Mouse (Mus musculus): Measurements from ENCODE around the gene Iqschfp. TPM values are rescaled to one million over a fixed set of nuclear protein-coding genes. Genes with fewer than 3 reads are reported as not detected.

The Iqschfp gene
- polyA plus RNA-seq, 1 experiment from 2014 or later: 0.10 TPM

GRCm38 (mm10) chr3:67892768-67893167 is 736 bp downstream of the Iqschfp start:
- Histone ChIP-seq H3K36me3 (ENCODE audit: control insufficient read depth, insufficient read depth, low read length) (no peaks in the 10 kb centered on the region), H3K27ac (ENCODE audit: low read length) (no peak overlapping the region), H3K4me1 (ENCODE audit: control insufficient read depth, insufficient read depth, low read length) (no peaks in the 10 kb centered on the region), H3K4me2 (ENCODE audit: low read depth, low read length) (no peak overlapping the region), H3K9ac (ENCODE audit: low read length) (no peak overlapping the region), H3K27me3 (ENCODE audit: control insufficient read depth, insufficient read depth, low read length) (no peaks in the 10 kb centered on the region), H3K4me3 (replicated peaks; ENCODE audit: low read length) (no peak overlapping the region), H3K9me3 (replicated peaks; ENCODE audit: control insufficient read depth, low read length) (no peaks in the 10 kb centered on the region)
- 80% methylated on average over 10 of the region's 10 CpGs for WGBS
- no peak for ATAC-seq (ENCODE audit: insufficient read depth, low FRiP score)

GRCm38 (mm10) chr3:67902517-67902916 is 10.5 kb downstream of the Iqschfp start:
- Histone ChIP-seq H3K27ac (ENCODE audit: low read length) (no peak overlapping the region), H3K9ac (ENCODE audit: low read length) (no peak overlapping the region), H3K4me3 (replicated peaks; ENCODE audit: low read length) (no peak overlapping the region), H3K27me3 (ENCODE audit: control insufficient read depth, insufficient read depth, low read length) (no peaks in the 10 kb centered on the region), H3K9me3 (replicated peaks; ENCODE audit: control insufficient read depth, low read length) (no peaks in the 10 kb centered on the region), H3K4me2 (ENCODE audit: low read depth, low read length) (no peak overlapping the region), H3K4me1 (ENCODE audit: control insufficient read depth, insufficient read depth, low read length) (no peaks in the 10 kb centered on the region), H3K36me3 (ENCODE audit: control insufficient read depth, insufficient read depth, low read length) (no peaks in the 10 kb centered on the region)
- WGBS: 76% methylated on average over 4 of the region's 4 CpGs
- ATAC-seq (ENCODE audit: insufficient read depth, low FRiP score): no peak

- Histone ChIP-seq H3K36me3 (ENCODE audit: control insufficient read depth, insufficient read depth, low read length) (no peaks in the 10 kb centered on the region), H3K27ac (ENCODE audit: low read length) (no peak overlapping the region), H3K4me2 (ENCODE audit: low read depth, low read length) (no peak overlapping the region), H3K4me1 (ENCODE audit: control insufficient read depth, insufficient read depth, low read length) (no peaks in the 10 kb centered on the region), H3K27me3 (ENCODE audit: control insufficient read depth, insufficient read depth, low read length) (no peaks in the 10 kb centered on the region), H3K9me3 (replicated peaks; ENCODE audit: control insufficient read depth, low read length) (no peaks in the 10 kb centered on the region), H3K9ac (ENCODE audit: low read length) (no peak overlapping the region), H3K4me3 (replicated peaks; ENCODE audit: low read length) (no peak overlapping the region)
- no peak for ATAC-seq (ENCODE audit: insufficient read depth, low FRiP score)
- 78% methylated on average over 2 of the region's 2 CpGs for WGBS
These were observed 16.6 kb downstream of the Iqschfp start for GRCm38 (mm10) chr3:67908586-67908985.

- Histone ChIP-seq H3K27ac (ENCODE audit: low read length) (no peak overlapping the region), H3K36me3 (ENCODE audit: control insufficient read depth, insufficient read depth, low read length) (no peaks in the 10 kb centered on the region), H3K4me2 (ENCODE audit: low read depth, low read length) (no peak overlapping the region), H3K9ac (ENCODE audit: low read length) (no peak overlapping the region), H3K4me3 (replicated peaks; ENCODE audit: low read length) (no peak overlapping the region), H3K27me3 (ENCODE audit: control insufficient read depth, insufficient read depth, low read length) (no peaks in the 10 kb centered on the region), H3K9me3 (replicated peaks; ENCODE audit: control insufficient read depth, low read length) (no peaks in the 10 kb centered on the region), H3K4me1 (ENCODE audit: control insufficient read depth, insufficient read depth, low read length) (no peaks in the 10 kb centered on the region)
- 90% methylated on average over 3 of the region's 3 CpGs for WGBS
- ATAC-seq (ENCODE audit: insufficient read depth, low FRiP score): no peak
These were observed 26.1 kb downstream of the Iqschfp start for GRCm38 (mm10) chr3:67918098-67918497.

GRCm38 (mm10) chr3:67918634-67919259 is 26.7 kb downstream of the Iqschfp start:
- Histone ChIP-seq H3K4me2 (ENCODE audit: low read depth, low read length) (no peak overlapping the region), H3K9ac (ENCODE audit: low read length) (no peak overlapping the region), H3K4me3 (replicated peaks; ENCODE audit: low read length) (no peak overlapping the region), H3K4me1 (ENCODE audit: control insufficient read depth, insufficient read depth, low read length) (no peaks in the 10 kb centered on the region), H3K36me3 (ENCODE audit: control insufficient read depth, insufficient read depth, low read length) (no peaks in the 10 kb centered on the region), H3K9me3 (replicated peaks; ENCODE audit: control insufficient read depth, low read length) (no peaks in the 10 kb centered on the region), H3K27ac (ENCODE audit: low read length) (no peak overlapping the region), H3K27me3 (ENCODE audit: control insufficient read depth, insufficient read depth, low read length) (no peaks in the 10 kb centered on the region)
- 49% methylated on average over 8 of the region's 8 CpGs for WGBS
- ATAC-seq (ENCODE audit: insufficient read depth, low FRiP score): no peak

GRCm38 (mm10) chr3:67923095-67923494 is 31.1 kb downstream of the Iqschfp start:
- Histone ChIP-seq H3K27ac (ENCODE audit: low read length) (no peak overlapping the region), H3K4me1 (ENCODE audit: control insufficient read depth, insufficient read depth, low read length) (no peaks in the 10 kb centered on the region), H3K4me2 (ENCODE audit: low read depth, low read length) (no peak overlapping the region), H3K4me3 (replicated peaks; ENCODE audit: low read length) (no peak overlapping the region), H3K27me3 (ENCODE audit: control insufficient read depth, insufficient read depth, low read length) (no peaks in the 10 kb centered on the region), H3K36me3 (ENCODE audit: control insufficient read depth, insufficient read depth, low read length) (no peaks in the 10 kb centered on the region), H3K9ac (ENCODE audit: low read length) (no peak overlapping the region), H3K9me3 (replicated peaks; ENCODE audit: control insufficient read depth, low read length) (no peaks in the 10 kb centered on the region)
- ATAC-seq (ENCODE audit: insufficient read depth, low FRiP score): no peak
- 79% methylated on average over 4 of the region's 4 CpGs for WGBS

GRCm38 (mm10) chr3:67925453-67925852 is 33.4 kb downstream of the Iqschfp start:
- Histone ChIP-seq H3K4me2 (ENCODE audit: low read depth, low read length) (no peak overlapping the region), H3K9ac (ENCODE audit: low read length) (no peak overlapping the region), H3K27ac (ENCODE audit: low read length) (no peak overlapping the region), H3K27me3 (ENCODE audit: control insufficient read depth, insufficient read depth, low read length) (no peaks in the 10 kb centered on the region), H3K4me1 (ENCODE audit: control insufficient read depth, insufficient read depth, low read length) (no peaks in the 10 kb centered on the region), H3K36me3 (ENCODE audit: control insufficient read depth, insufficient read depth, low read length) (no peaks in the 10 kb centered on the region), H3K4me3 (replicated peaks; ENCODE audit: low read length) (no peak overlapping the region), H3K9me3 (replicated peaks; ENCODE audit: control insufficient read depth, low read length) (no peaks in the 10 kb centered on the region)
- WGBS: 62% methylated on average over 2 of the region's 2 CpGs
- no peak for ATAC-seq (ENCODE audit: insufficient read depth, low FRiP score)

GRCm38 (mm10) chr3:67930424-67931133 is 38.5 kb downstream of the Iqschfp start:
- H3K4me1 ChIP-seq (ENCODE audit: control insufficient read depth, insufficient read depth, low read length): no peaks in the 10 kb centered on the region
- no peaks in the 10 kb centered on the region for H3K36me3 ChIP-seq (ENCODE audit: control insufficient read depth, insufficient read depth, low read length)
- no peak for ATAC-seq (ENCODE audit: insufficient read depth, low FRiP score)
- no peak overlapping the region for H3K4me2 ChIP-seq (ENCODE audit: low read depth, low read length)
- H3K9me3 ChIP-seq (replicated peaks; ENCODE audit: control insufficient read depth, low read length): no peaks in the 10 kb centered on the region
- H3K9ac ChIP-seq (ENCODE audit: low read length): no peak overlapping the region
- 72% methylated on average over 10 of the region's 10 CpGs for WGBS
- H3K27me3 ChIP-seq (ENCODE audit: control insufficient read depth, insufficient read depth, low read length): no peaks in the 10 kb centered on the region
- H3K27ac ChIP-seq (ENCODE audit: low read length): no peak overlapping the region
- no peak overlapping the region for H3K4me3 ChIP-seq (replicated peaks; ENCODE audit: low read length)

- Histone ChIP-seq H3K36me3 (ENCODE audit: control insufficient read depth, insufficient read depth, low read length) (no peaks in the 10 kb centered on the region), H3K4me3 (replicated peaks; ENCODE audit: low read length) (no peak overlapping the region), H3K9ac (ENCODE audit: low read length) (no peak overlapping the region), H3K27ac (ENCODE audit: low read length) (no peak overlapping the region), H3K27me3 (ENCODE audit: control insufficient read depth, insufficient read depth, low read length) (no peaks in the 10 kb centered on the region), H3K9me3 (replicated peaks; ENCODE audit: control insufficient read depth, low read length) (no peaks in the 10 kb centered on the region), H3K4me1 (ENCODE audit: control insufficient read depth, insufficient read depth, low read length) (no peaks in the 10 kb centered on the region), H3K4me2 (ENCODE audit: low read depth, low read length) (no peak overlapping the region)
- WGBS: 91% methylated on average over 8 of the region's 8 CpGs
- no peak for ATAC-seq (ENCODE audit: insufficient read depth, low FRiP score)
These were observed 39.1 kb downstream of the Iqschfp start for GRCm38 (mm10) chr3:67931181-67931580.
